Mouse (Mus musculus) hindbrain, embryonic 13.5 days (tissue): ENCODE measurements at regions not wholly inside any gene's neighbourhood (a gene's known extent, or its start where the extent isn't known, plus 50 kb on each side); places are given as distances from the start of the nearest gene placed in this dataset.
A peak's percentile ranks its signal among the peaks of the same experiment; 100 is the strongest.

Source experiments
- ATAC-seq: fragments of 200-750 bp; cut with Nextera tagmentation; 2 replicates; pipeline ENCODE4 v1.8.0; 2017; ENCODE audit warnings: moderate TSS enrichment; ENCODE audit not compliant: low FRiP score
- H3K27ac ChIP-seq: fragments of 300-500 bp; sonication (generic); 2 replicates; pipeline ENCODE4 v1.5.1; 2015; ENCODE audit warnings: inconsistent platforms, mild to moderate bottlenecking, moderate library complexity
- H3K27me3 ChIP-seq: fragments of 300-500 bp; sonication (generic); 2 replicates; pipeline ENCODE4 v1.6.1; 2015; ENCODE audit warnings: mild to moderate bottlenecking, inconsistent platforms
- H3K36me3 ChIP-seq: fragments of 300-500 bp; sonication (generic); 2 replicates; pipeline ENCODE4 v1.6.1; 2015; ENCODE audit warnings: mild to moderate bottlenecking, inconsistent platforms
- H3K4me1 ChIP-seq: fragments of 300-500 bp; sonication (generic); replicated peaks from 2 replicates; pipeline ENCODE4 v1.6.1; 2015; ENCODE audit warnings: inconsistent platforms
- H3K4me2 ChIP-seq: fragments of 300-500 bp; sonication (generic); 2 replicates; pipeline ENCODE4 v1.6.1; 2015; ENCODE audit warnings: inconsistent platforms, mild to moderate bottlenecking, moderate library complexity
- H3K4me3 ChIP-seq: fragments of 300-500 bp; sonication (generic); 2 replicates; pipeline ENCODE4 v1.5.1; 2015; ENCODE audit warnings: mild to moderate bottlenecking, inconsistent platforms
- H3K9ac ChIP-seq: fragments of 300-500 bp; sonication (generic); 2 replicates; pipeline ENCODE4 v1.6.1; 2015; ENCODE audit warnings: mild to moderate bottlenecking, inconsistent platforms
- H3K9me3 ChIP-seq: fragments of 300-500 bp; sonication (generic); 2 replicates; pipeline ENCODE4 v1.6.1; 2016; ENCODE audit warnings: inconsistent platforms
- WGBS: fragments of 180-500 bp; shearing (Covaris S2); methylation state at CpG from one replicate; pipeline ENCODE4 v1.1.7; 2015; 5-methylcytosine and 5-hydroxymethylcytosine counted together

DNA sequence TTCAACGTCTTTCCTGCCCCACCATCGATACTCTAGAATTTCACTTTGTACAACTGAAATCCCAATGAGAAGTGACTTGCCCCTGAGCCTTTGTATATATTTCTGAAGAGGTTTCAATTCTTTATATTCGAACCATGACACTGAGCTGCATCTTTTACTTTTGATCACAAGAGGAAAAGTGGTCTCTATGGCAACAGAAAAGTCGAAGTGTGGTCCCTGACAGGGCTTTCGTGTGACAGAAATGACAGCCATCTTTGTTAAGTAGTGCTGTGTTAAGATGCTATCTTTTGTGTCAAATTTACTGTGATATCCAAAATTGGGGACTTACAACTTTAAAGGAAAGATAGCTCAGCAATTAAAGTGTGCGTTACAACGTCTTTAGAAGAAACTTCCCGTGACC is 412.1 kb upstream of the Itga1 start:
- no peaks in the 10 kb centered on the region for H3K27me3 ChIP-seq
- no peaks in the 10 kb centered on the region for H3K9me3 ChIP-seq
- H3K4me2 ChIP-seq: no peak overlapping the region
- no peak overlapping the region for H3K4me3 ChIP-seq
- no peak overlapping the region for H3K9ac ChIP-seq
- H3K4me1 ChIP-seq: no peaks in the 10 kb centered on the region
- ATAC-seq: no peak
- 43% methylated on average over 8 of the region's 8 CpGs for WGBS
- no peak overlapping the region for H3K27ac ChIP-seq
- H3K36me3 ChIP-seq: no peaks in the 10 kb centered on the region

DNA sequence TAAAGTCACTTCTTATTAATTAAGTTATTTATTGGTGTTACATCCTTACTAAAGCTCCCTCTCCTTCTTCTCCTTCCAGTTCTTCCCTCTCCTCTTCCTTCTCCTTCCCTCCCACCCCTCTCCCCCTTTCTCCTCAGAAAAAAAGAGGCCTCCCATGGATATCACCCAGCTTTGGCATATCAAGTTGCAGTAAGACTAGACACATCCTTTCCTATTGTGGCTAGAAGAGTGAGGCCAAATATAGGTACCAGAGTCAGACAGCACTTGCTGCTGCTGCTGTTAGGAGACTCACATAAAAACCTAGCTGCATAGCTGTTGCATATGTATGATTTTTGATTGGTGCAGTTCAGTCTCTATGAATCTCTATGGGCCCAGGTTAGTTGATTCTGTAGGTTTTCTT is 410.4 kb upstream of the Itga1 start:
- H3K27me3 ChIP-seq: no peaks in the 10 kb centered on the region
- H3K9ac ChIP-seq: no peak overlapping the region
- no peaks in the 10 kb centered on the region for H3K9me3 ChIP-seq
- no peak overlapping the region for H3K4me3 ChIP-seq
- ATAC-seq: no peak
- H3K36me3 ChIP-seq: no peaks in the 10 kb centered on the region
- no peak overlapping the region for H3K27ac ChIP-seq
- no peak overlapping the region for H3K4me2 ChIP-seq
- peaks cover 4% of the 10 kb centered on the region; the same call in 1 of the 2 replicates for H3K4me1 ChIP-seq

DNA sequence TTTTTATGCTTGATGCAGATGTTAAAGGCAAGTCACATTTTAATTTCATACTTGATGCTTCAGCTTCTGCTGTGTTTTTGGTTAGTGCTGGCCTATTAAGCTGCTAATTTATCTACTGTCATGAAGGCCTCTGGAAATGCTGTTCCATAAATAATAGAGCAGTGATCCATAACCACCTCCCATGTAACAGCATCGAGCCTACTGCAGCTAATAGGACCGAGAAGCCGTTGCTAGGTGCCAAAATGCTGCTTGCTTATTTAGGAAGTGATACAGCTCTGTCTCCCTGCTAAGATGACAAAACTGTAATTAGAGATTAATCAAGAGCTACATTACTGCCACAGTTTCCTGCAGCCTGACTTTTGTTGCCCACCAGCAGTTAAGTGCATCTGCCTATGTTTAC is 406.9 kb upstream of the Itga1 start:
- H3K4me1 ChIP-seq: peaks cover 4% of the 10 kb centered on the region; the same call in 1 of the 2 replicates
- H3K4me2 ChIP-seq: no peak overlapping the region
- no peaks in the 10 kb centered on the region for H3K36me3 ChIP-seq
- WGBS: 41% methylated on average over 3 of the region's 3 CpGs
- H3K27ac ChIP-seq: no peak overlapping the region
- H3K4me3 ChIP-seq: no peak overlapping the region
- H3K27me3 ChIP-seq: no peaks in the 10 kb centered on the region
- peaks cover 6% of the 10 kb centered on the region; the same call in 1 of the 2 replicates for H3K9me3 ChIP-seq
- no peak overlapping the region for H3K9ac ChIP-seq
- peak; percentile 85 for ATAC-seq

DNA sequence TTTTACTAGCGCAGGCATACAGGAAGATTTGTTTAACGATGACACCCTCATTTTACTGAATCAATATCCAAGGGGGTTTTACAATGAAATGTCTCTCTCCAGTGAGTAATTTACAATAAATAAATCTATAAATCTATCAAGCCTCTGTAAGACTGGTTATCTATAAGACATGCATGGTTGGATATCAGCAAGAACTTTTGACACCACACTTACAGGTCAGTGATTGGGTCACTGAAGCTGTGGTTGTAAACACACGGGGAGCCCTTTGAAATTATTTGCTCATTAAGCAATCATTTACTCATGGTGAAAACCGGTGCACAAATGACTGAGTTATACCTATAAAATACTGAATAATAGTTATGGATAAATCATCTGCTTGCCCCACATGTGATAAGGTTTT is 392.6 kb upstream of the Itga1 start:
- no peak overlapping the region for H3K4me3 ChIP-seq
- 50% methylated on average over 4 of the region's 4 CpGs for WGBS
- H3K9ac ChIP-seq: no peak overlapping the region
- H3K27me3 ChIP-seq: no peaks in the 10 kb centered on the region
- H3K27ac ChIP-seq: no peak overlapping the region
- no peaks in the 10 kb centered on the region for H3K4me1 ChIP-seq
- ATAC-seq: no peak
- no peaks in the 10 kb centered on the region for H3K36me3 ChIP-seq
- H3K9me3 ChIP-seq: no peaks in the 10 kb centered on the region
- no peak overlapping the region for H3K4me2 ChIP-seq

DNA sequence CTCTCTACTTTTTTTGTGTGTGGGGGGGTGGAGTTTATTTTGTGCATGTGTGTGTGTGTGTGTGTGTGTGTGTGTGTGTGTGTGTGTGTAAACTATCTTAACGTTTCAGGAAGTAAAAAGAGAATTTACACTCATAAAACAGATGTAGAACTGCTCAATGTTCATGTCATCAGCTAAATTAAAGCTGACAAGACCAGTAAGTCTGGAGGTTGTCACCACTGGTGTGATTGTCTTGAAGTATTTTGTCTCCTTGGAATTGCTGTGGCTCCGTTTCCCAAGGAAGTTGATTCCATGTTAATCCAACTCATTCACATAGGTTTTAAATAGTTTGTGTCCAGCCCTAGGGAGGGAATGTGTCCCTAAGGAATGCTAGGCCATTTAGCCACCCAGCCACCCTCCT is 374.1 kb upstream of the Itga1 start:
- Histone ChIP-seq H3K4me2 (no peak overlapping the region), H3K27me3 (no peaks in the 10 kb centered on the region), H3K9me3 (no peaks in the 10 kb centered on the region), H3K36me3 (no peaks in the 10 kb centered on the region), H3K27ac (no peak overlapping the region), H3K9ac (no peak overlapping the region), H3K4me1 (no peaks in the 10 kb centered on the region), H3K4me3 (no peak overlapping the region)
- ATAC-seq: no peak
- WGBS: 74% methylated on average over 2 of the region's 2 CpGs

DNA sequence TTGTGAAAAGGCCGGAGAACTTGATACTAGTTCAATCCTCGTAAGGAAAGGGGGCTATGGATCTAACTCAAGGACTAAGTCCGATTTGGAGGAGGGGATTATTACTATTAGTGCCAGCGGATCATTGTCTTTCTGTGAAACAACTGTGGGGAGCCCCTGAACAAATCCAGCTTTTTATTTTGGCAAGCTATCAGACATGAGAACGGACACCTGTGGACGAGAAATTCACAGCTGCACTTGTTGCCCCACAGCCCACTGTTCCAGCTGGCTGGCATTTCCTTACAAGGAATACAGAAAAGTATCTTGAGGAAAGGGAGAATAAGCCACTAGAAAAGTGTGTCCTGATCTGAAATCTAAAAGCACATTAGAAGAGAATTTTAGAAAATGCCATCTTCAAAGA is 363.9 kb upstream of the Itga1 start:
- H3K9me3 ChIP-seq: no peaks in the 10 kb centered on the region
- no peak overlapping the region for H3K4me2 ChIP-seq
- H3K4me3 ChIP-seq: no peak overlapping the region
- WGBS: 90% methylated on average over 6 of the region's 6 CpGs
- H3K27ac ChIP-seq: no peak overlapping the region
- no peaks in the 10 kb centered on the region for H3K4me1 ChIP-seq
- no peak for ATAC-seq
- no peaks in the 10 kb centered on the region for H3K36me3 ChIP-seq
- H3K27me3 ChIP-seq: no peaks in the 10 kb centered on the region
- no peak overlapping the region for H3K9ac ChIP-seq

DNA sequence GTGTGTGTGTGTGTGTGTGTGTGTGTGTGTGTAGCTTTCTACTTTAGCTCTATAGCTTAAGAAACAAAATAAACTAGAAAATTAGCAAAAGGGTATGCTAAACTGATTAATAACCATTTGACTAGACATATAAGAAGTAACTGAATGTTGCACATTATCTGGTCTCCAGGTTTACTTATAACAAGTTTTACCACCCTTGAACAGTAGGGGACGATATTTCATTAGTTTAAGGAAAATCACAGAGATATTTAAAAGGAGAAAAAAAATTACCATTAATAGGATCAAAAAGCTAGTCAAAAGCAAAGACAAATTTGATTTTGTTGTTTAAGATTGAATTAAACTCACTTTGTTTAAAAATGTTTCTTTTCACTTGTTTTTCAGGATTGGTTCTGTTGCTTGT is 349.5 kb upstream of the Itga1 start:
- Histone ChIP-seq H3K9ac (no peak overlapping the region), H3K27ac (no peak overlapping the region), H3K36me3 (no peaks in the 10 kb centered on the region), H3K4me3 (no peak overlapping the region), H3K4me2 (no peak overlapping the region), H3K4me1 (no peaks in the 10 kb centered on the region), H3K27me3 (peaks cover 2% of the 10 kb centered on the region; the same call in 1 of the 2 replicates), H3K9me3 (no peaks in the 10 kb centered on the region)
- WGBS: 10% methylated on average over 1 of the region's 1 CpGs
- ATAC-seq: no peak

DNA sequence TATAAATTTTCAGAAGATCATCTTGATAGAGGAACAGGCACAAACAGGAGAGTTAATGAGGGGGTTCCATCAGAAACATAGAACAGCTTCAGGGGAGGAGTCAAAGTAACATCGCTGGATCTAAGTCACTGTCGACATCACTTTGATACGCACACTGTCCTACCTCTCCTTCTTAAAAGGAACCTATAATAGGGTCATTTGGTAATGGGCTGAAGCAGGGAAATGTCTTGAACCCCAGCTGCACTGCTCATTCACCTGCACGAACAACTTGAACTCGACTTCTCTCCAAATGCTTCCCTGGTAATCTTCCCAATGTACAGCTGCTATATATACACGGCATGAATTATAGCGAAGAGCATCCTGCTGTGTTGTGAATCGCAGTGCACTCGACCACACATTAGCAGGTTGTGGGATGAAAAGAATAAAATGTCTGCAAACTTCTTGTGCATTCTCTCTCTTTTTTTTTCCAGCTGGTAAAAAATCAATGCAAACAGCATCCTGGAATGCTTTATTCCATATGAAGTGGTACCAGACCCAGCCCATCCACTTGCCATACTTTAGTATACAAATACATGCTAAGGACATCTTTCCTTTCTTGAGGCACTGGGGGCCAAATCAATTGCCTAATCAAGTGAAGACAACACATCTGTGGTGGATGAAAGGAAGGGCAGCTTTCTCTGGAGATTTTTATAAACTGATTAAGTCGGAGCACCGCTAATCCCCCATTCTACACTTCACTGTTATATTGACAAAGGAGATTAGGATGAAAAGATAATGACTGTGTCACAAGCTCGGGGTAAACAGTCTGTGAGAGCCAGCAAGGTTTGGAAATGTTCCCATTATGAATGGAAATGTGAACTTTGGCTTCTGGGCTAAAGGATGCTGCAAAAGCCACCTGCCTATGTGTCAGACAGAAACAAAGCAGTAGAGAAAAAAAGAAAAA is 325.6 kb upstream of the Itga1 start:
- peaks cover 3% of the 10 kb centered on the region; the same call in 1 of the 2 replicates for H3K4me1 ChIP-seq
- H3K27me3 ChIP-seq: 0 out of 2 replicates have a peak, but pooled peaks cover 5% of the 10 kb centered on the region
- no peaks in the 10 kb centered on the region for H3K9me3 ChIP-seq
- H3K4me3 ChIP-seq: no peak overlapping the region
- no peak overlapping the region for H3K4me2 ChIP-seq
- WGBS: 57% methylated on average over 12 of the region's 12 CpGs
- H3K9ac ChIP-seq: no peak overlapping the region
- ATAC-seq: no peak
- H3K27ac ChIP-seq: no peak overlapping the region
- no peaks in the 10 kb centered on the region for H3K36me3 ChIP-seq

DNA sequence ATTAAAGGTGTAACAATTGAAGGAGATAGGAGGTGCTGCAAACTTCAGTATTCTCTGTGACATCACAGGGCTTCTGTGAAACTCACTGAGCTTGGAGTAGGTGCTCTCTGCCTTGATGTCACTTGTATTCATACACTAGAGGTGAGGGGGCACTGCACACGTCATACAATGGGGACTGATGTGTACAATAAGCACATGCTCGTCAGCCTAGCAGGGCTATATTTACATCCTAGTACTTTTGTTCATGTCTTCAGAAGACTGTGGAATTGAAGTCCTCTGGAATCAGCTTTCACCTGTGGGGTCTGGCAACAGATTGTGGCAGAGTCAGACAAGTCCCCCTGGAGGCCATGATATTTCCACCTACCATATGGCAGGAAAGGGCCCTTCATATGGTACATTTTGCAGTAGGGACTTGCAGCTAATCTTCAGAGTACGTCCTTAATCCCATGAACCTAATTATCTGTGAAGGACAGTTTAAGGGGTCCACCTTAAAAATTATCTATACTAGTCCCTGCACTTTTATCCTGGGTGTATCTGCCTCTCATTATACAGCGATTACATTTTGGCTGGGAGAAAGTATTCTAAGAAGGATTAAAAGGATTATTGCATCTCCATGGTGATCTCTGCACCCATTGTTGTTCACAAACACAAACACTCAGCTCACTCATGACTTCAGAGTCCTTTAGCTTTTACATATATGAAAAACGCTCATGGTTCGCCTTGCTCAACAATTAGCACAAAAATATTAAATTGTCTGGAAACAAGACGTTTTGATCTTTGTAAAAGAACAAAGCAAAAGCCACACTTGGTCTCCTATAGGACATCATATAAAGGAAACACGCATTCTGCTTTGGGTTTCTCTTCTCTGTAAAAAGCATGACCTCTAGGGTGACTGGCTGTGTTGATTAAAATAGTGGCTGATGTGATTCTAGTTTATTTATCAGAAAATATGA is 324.1 kb upstream of the Itga1 start:
- ATAC-seq: 0 out of 2 replicates have a peak, but pooled peaks have one; percentile 21

DNA sequence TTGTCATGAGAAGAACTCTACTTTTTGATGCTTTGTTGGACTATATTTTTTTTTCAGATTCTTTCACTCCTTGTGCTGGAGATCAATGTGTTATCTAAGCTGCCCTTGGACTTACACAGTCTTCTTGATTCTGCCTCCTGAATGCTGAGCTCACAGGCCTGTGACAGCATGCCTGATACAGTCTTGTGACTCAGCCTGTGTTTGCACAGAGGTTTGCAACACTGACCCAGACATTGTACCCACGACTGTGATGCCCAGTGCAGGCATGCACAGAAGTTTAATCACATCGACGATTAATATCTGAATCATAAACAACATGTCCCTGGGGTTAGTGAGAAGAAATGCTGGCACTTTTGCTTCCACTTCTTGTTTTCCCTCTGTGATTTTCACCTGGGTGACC is 322.0 kb upstream of the Itga1 start:
- Histone ChIP-seq H3K4me1 (peaks cover 3% of the 10 kb centered on the region; the same call in 1 of the 2 replicates), H3K27ac (no peak overlapping the region), H3K4me3 (no peak overlapping the region), H3K9ac (no peak overlapping the region), H3K36me3 (no peaks in the 10 kb centered on the region), H3K4me2 (no peak overlapping the region), H3K27me3 (0 out of 2 replicates have a peak, but pooled peaks cover 5% of the 10 kb centered on the region), H3K9me3 (no peaks in the 10 kb centered on the region)
- 74% methylated on average over 3 of the region's 3 CpGs for WGBS
- no peak for ATAC-seq

More for the DNA sequence above, 324.1 kb upstream of the Itga1 start:
- no peak overlapping the region for H3K4me3 ChIP-seq
- no peak overlapping the region for H3K27ac ChIP-seq
- H3K4me2 ChIP-seq: no peak overlapping the region
- peaks cover 3% of the 10 kb centered on the region; the same call in 1 of the 2 replicates for H3K4me1 ChIP-seq
- no peak overlapping the region for H3K9ac ChIP-seq
- WGBS: 62% methylated on average over 8 of the region's 8 CpGs
- H3K9me3 ChIP-seq: no peaks in the 10 kb centered on the region
- H3K36me3 ChIP-seq: no peaks in the 10 kb centered on the region
- 0 out of 2 replicates have a peak, but pooled peaks cover 5% of the 10 kb centered on the region for H3K27me3 ChIP-seq

DNA sequence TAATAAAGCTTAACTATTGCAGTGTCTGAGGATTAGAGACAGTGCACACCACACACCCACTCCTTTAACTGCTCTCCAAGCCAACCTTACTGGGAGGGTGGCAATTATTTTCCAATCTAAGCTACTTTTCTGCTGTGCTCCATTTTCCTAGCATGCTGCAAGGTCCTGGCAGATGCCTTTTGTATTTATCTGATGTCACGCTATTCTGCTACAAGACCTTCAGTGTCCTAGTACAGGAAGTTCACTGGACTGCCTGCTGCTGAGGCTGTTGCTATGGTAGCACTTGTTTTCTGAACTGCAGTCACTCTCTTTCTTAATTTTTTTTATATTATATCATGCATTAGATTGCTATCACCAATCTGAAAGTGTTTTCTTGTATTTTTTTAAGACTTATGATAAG is 319.7 kb upstream of the Itga1 start:
- H3K27me3 ChIP-seq: 0 out of 2 replicates have a peak, but pooled peaks cover 5% of the 10 kb centered on the region
- no peak overlapping the region for H3K4me2 ChIP-seq
- no peak overlapping the region for H3K27ac ChIP-seq
- no peak overlapping the region for H3K9ac ChIP-seq
- WGBS: 12% methylated on average over 1 of the region's 1 CpGs
- ATAC-seq: no peak
- no peak overlapping the region for H3K4me3 ChIP-seq
- H3K36me3 ChIP-seq: no peaks in the 10 kb centered on the region
- no peaks in the 10 kb centered on the region for H3K4me1 ChIP-seq
- H3K9me3 ChIP-seq: no peaks in the 10 kb centered on the region

DNA sequence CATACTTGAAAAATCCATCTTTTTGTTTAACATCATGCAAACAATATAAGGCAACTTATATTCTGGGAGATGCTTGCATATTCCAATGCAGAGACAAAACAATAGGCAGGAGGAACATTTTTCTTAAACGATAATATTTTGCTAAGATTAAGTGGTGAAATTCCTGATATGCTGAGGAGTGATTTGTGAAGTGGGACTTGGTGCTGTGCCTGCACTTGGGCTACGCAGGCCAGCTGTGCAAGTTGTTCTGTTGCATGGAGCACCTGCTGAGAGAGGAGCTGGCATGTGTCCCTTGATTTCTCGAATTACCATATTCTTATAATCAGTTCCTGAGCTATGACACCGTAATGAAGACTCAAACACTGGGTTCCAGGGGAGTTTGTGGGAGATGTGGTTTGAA is 316.1 kb upstream of the Itga1 start:
- Histone ChIP-seq H3K9me3 (no peaks in the 10 kb centered on the region), H3K27me3 (no peaks in the 10 kb centered on the region), H3K4me1 (no peaks in the 10 kb centered on the region), H3K27ac (no peak overlapping the region), H3K36me3 (no peaks in the 10 kb centered on the region), H3K4me3 (no peak overlapping the region), H3K9ac (no peak overlapping the region), H3K4me2 (no peak overlapping the region)
- ATAC-seq: no peak
- WGBS: 53% methylated on average over 4 of the region's 4 CpGs
